Mouse (Mus musculus) lung, postnatal 10 days (tissue): ENCODE data around the gene Rasgef1b.

Experiments
- DNase-seq: peaks from one replicate; pipeline ENCODE4 v3.0.0; 2021

Rasgef1b gene

DNA sequence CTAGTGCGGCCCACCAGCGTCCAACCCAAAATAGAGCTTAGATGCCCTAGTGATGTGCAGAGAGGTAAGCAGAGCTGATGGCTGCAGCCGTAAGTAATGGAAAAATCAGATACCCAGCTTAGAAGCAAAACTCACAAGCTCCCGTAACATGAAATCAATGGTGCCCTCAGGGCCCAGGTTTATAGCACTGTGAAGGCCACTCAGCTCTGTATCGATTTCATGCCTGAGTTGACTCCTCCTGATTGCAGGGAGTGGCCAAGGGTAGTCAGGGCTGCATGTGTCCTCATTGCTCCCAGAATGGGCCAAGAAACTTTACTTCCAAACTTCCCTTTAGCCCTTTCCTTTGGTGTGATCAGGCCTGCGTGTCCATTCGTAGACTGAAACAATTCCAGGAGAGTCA is 545.2 kb downstream of the Rasgef1b start:
- no peak for DNase-seq

DNA sequence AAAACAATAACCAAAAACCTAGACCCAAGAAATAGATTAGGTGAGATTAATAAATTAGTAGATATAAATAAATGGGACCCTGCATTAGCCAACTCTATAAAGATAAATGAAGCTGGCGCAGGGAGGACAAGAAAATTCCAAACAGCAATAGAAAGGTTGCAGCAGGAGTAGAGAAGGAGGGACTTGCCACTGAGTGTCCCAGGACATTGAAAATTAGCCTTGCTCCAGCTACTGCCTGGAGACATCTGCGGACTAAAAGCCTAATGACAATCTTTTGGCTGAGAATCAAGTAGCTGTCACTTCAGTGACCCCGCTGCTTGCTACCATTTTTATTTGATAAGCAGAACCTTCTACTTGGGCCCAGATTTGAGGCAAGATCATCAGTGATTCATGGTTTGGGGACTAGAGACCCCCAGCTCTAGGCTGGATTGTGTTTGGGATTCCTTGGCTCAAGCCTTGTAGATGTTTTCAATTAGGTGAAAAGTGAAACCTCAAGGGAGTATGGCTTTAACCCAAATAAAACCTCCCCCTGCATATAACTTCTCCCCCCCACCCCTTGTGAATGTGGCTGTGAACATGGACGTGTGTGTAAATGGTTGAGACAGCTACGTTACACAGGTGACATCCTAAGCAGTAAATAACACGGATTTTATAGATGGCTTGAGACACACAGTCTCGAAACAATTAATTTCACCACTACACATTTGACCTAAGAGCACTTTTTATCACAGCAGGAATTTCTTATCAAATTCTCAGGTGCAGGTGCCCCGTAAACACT is 554.1 kb downstream of the Rasgef1b start:
- DNase-seq, result no peak

DNA sequence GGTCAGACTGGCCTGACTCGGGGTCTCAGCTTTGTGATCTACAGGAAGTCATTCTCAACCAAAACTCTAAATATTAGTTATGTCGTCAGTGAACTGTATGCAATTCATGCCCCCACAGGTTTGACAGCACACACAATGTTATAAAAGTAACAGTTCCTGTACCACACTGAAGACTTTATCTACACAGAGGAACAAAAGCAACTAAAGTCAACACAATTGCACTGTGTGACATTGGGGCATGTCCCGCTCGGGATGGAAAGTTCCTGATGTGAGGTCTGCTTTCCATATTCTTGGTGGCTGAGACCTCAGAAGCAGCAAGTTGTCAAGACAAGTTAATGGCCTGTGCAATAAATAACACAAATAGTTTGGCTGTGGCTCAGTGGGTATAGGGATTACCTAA is 559.0 kb downstream of the Rasgef1b start:
- DNase-seq, result no peak

DNA sequence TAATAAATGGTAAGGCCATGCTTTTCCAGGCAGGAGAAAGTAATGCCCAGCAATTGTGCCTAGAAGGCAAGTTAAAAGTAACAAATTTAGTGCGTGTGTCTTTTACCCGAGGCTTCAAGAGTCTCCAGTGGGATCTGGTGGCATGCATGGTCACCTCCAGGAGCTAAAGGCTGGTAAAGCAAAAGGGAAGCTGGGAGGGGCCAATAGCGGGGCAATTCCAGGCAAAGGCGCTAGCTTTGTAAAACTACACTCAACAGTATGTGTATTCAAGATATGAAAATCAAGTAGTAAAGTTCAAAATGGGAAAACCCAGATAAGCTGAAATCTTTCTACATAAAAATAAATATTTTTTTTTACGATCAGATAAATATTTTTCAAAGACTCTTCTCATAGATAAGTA is 561.1 kb downstream of the Rasgef1b start:
- no peak for DNase-seq
